Mouse (Mus musculus): ENCODE data around the gene Picalm. TPM values are rescaled to one million over a fixed set of nuclear protein-coding genes. Genes with fewer than 3 reads are reported as not detected.
A peak's percentile ranks its signal among the peaks of the same experiment; 100 is the strongest.

Gene Picalm
- 100 to 1,000 TPM; 168 to 206 TPM for total RNA-seq (2021)
- long read RNA-seq, experiment 1, transcript Picalm-205 (19 exons, 3,489 nt), result major isoform, 5 of 32 reads
- long read RNA-seq, experiment 1, partial matches to known transcripts, result 11 of 32 reads
- long read RNA-seq, experiment 1, other reads (novel, unspliced or antisense), result 15 of 32 reads
- long read RNA-seq, experiment 2, transcript Picalm-205 (19 exons, 3,489 nt), result major isoform, 6 of 45 reads
- long read RNA-seq, experiment 2, transcript Picalm-212 (20 exons, 3,427 nt), result minor isoform, 5 of 45 reads
- long read RNA-seq, experiment 2, partial matches to known transcripts, result 11 of 45 reads
- long read RNA-seq, experiment 2, other reads (novel, unspliced or antisense), result 21 of 45 reads

DNA sequence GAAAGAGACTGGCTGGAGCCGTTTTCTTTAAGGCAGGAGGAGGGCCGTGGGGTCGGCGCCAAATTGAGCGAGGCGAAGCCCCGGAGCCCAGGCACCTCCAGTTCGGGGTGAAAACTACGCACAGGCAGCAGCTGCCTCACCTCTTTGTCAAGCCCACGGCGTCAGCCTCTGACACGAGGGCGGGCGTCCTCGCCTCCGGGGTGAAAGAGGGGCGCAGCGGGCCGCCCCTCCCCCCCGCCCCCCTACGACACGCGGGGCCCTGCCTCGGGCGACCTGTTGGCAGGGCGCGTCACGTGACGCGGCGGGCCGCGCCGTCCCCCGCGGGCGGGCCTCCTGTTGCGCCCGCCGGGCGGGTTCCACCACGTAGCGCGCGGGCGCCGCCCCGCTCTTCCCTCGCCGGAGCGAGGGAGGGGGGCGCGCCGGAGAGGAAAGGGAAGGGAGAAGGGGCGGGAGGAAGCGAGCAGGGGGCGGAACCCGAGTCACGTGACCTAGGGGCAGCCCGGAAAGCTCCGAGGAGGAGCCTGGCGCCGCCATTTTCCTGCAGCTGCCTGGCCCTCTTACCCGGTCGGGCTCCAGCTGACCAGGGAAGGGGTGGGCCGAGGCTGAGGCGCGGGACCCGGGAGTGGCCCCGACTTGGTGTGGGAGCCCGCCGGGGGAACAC, at the start of gene Picalm:
Gene Picalm (plus strand): TSS at position 482 of the 661 bp plus-strand sequence.
- peak; percentile 99 for DNase-seq (ENCODE audit: low spot score in 2 of 2)

DNA sequence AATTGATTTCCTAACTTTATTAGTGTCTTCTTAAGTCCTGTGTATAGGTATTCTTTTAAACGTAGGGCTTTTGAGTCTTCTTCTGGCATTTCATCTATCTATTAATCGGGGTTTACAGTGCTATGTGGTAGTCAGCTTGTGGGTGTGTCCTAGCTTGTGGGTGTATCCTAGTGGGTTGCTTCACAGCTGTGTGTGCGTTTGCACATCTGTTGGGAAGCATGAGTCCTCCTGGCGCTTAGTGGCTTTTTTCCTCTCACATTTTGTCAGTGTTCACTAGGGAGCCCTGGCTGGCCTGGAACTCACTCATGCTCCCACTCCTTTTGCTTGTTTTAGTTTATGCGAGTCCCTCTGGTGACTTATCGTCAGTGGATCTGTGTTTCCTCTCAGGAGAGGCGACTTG, 46.2 kb upstream of the Picalm start:
- DNase-seq (ENCODE audit: low spot score in 2 of 2), result peak in 1 of 2 experiments; percentile 31

DNA sequence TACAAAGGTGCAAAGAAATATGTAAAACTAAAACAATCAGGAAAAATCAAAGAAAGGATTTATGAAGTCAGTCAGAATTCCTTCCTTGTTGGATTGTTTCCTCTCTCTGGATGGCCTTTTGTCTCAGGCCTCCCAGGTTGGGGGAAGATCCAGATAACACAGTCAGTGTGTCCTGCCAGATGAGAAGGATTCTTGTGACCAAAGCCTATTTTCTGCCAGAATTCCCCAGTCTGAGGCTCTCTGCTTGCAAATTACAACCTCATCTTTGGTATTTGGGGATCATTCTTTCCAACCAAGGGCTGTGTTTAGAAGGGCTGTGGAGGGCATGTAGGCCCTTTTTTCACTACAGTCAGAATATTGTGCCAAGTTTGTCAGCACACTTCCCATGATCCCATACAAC, 45.5 kb upstream of the Picalm start:
- DNase-seq (ENCODE audit: low spot score in 2 of 2), result no peak

DNA sequence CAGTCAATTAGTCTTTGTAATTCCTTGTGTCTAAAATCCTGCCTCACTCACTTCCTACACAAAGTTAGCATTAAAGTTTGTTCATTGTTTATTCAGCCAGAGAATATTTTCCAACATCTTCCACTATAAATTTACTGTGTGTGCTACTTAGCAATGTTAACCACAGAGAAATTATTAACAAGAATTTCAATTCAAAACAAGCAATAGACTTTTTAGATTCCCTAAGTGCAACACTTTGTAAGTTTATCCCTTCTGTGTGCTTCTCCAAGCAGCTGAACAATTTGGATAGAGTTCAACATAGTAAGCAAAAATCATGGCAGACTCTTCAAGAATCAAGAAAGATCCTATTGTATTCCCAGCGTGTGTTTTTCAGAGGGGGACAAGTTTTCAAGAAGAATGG, 44.3 kb upstream of the Picalm start:
- no peak for DNase-seq (ENCODE audit: low spot score in 2 of 2)

DNA sequence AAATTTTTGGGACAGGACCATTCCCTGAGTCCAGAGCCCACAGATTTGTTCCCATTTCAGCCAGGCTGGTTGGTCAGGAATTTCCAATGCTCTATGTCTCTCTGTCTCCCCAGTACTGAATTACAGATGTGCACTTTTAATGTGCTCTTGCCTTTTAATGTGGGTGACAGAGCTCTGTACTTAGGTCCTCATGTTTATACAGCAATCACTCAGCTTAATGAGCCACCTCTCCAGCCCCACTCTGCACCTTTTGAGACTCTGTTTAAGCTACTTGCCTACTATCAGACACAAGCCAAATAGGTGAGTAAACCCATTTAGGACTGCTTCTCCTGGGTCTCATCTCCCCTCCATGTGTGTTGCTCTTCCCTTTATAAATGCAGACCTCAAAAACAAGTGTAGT, 43.2 kb upstream of the Picalm start:
- DNase-seq (ENCODE audit: low spot score in 2 of 2), result no peak

DNA sequence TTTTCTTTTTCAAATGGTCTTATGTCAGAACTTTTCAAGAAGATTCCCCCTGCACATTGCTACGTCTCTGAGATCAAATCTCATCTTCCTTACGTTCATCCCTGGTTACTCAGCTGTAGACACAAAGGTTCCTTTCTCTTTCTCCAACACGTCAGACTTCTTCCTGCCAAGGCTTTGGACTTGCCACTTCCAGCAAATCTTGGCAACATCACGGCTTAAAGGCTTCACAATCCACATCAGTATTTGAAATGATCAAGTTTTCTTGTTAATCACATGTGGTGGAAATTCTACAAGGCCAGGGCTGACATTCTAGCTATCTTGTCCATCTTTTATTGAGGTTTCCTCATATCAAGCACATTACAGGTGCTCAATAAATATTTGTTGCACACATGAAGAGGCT, 39.0 kb upstream of the Picalm start:
- no peak for DNase-seq (ENCODE audit: low spot score in 2 of 2)

DNA sequence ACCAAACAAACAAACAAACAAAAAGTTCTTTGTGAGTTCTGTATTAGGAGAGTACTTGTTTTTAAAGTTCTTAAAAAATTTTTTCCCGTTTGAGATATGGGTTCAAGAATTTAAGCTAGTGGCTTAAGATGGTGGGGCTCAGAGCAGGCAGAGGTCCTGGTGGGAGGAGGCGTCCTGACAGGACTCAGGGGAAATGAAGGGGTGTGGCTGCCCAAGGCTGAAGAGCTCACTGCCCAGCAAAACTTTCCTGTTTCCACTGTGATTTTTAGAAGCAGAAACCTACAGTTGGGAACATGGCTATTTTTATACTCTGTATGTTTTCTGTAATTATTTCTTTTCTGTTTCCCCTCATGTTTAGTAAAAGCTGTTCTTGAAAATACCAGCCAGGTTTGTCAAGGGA, 38.3 kb upstream of the Picalm start:
- no peak for DNase-seq (ENCODE audit: low spot score in 2 of 2)

DNA sequence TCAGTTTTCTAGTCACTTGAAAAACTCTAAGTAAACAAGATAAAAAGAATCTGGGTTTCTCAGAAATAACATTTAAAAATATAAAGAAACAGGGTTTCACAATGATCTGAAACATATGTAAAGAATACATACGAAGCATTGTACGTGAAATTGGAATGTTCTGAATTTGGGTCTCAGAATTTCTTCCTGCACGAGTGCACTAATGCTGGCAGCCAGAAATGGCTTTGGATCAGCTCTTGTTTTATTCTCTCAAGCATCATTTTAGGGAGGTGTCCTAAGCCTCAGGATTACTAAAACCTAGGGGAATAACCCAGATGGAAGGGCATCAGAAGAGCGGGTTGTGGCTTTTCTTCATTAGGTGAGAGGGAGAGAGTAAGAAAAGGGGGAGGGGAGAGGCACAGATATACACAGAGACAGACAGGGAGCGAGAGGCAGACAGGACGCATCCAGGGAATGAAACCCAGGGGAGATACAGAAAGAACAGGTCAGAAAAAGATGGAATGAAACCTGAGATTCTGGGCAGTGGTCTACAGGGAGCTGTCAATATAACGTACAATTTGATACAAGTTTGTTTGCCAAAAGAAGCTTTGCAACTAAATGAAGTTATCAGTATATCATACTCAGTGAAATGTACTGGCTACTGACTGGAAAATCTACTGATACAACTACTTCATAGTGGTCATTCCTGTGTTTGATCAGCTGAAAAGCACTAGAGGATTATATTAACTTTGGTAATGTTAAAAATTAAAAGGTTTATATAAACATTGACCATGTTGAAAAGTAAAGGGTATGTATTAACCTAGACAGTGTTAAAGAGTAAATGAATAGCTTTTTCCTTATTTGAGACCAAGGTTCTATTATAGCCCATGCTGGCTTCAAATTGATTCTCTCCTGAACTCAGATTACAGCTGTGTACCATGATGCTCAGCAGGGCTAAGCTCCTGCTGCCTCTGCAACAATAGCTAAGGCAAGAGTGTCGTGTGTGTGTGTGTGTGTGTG, 37.3 kb upstream of the Picalm start:
- DNase-seq (ENCODE audit: low spot score in 2 of 2), result no peak

DNA sequence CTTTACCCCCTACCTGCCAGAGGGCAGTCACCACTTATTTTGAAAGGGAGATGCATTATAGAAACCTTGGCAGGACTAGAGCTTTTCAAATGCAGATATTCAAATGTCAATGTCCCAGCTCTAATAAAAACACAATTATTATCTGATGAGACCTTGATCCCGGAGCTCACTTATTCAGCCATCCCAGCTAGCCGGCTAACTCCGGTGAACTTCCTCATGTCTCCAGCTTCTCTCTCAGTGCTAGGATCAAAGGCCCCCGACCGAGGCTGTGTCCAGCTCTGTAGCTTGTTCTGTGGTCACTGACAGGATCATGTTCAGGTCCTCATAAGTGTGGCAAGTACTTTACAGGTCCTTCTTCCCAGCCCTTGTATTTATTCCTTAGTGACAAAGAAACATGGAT, 34.9 kb upstream of the Picalm start:
- DNase-seq (ENCODE audit: low spot score in 2 of 2), result no peak

DNA sequence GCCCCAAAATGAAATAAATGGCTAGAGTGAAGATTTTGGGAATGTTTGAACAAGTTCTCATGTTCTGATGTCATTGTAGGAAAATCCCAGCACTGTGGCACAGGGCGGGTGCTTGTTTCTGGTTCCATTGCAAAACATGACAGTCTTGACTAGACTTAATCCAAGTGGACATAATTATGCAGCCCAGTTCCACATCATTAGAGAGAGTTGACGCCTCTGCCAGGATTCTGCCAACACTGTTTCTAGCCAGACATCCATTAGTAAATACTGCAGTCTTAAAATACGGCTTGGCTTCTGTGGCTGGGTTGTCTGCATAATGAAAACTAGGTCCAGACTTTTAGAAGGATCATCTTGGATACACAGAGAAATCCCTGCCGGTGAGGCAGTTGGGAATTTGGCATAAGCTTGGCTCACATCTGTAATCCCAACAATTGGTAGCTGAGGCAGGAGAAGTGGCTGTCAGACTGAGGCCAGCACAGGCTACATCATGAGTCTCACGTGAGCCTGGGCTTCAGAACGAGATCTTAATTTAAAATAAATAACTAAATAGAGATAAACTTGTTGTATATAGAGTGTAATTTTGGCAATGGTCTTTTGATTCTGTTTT, 34.1 kb upstream of the Picalm start:
- no peak for DNase-seq (ENCODE audit: low spot score in 2 of 2)

DNA sequence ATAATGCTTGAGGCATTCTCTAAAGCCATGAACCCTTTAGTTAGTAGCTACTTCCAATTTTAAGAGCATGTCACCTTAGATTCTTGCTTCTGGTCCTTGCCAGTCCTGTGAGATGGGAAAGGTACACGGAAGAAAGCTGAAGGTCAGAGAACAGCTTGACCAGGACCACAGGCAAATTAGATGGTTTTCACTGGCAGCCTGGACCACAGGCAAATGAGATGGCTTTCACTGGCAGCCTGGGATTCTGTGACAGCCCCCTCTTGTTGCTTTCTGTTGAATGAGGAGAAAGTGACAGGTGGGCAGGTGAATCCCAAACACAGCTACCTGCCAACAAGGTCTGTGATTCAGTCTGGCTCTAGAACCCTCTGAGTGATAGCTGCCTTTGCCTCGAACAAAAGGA, 33.4 kb upstream of the Picalm start:
- no peak for DNase-seq (ENCODE audit: low spot score in 2 of 2)

DNA sequence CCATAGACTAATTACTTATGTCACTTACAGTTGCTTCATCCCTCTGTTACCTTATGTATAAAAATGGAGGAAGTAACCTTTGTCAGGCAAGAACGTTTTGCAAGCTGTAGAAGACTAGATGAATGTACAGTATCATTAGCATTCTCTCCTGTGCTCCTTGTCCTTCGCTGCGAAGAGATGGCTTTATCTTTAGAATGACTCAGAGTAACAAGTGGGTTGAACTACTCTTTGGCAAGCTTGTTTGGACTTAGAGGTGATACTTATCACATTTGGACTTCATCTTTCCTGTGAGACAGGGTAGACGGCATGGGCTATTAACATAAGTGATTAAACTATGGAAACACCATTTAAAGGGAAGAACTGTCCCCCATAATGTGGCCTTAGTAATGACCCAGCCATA, 31.8 kb upstream of the Picalm start:
- DNase-seq (ENCODE audit: low spot score in 2 of 2), result no peak

DNA sequence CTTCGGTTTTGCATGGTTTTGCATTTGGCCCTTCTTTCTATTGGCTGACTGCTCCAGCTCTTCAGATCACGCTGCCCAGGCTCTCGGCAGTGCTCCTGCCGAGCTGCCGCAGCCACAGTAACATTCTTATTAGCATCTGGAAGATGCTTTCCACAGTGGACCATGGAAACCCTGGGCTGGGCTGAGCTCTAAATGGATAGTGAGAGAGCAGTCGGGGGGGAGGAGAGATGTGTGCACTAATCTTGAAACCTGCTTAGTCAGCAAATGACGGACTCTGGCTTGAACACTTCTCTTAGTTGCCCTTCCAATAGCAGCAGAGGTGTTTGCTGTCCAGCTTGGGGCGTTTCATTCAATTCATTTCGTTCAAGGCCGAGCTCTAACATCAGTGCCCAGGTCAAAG, 30.8 kb upstream of the Picalm start:
- no peak for DNase-seq (ENCODE audit: low spot score in 2 of 2)

DNA sequence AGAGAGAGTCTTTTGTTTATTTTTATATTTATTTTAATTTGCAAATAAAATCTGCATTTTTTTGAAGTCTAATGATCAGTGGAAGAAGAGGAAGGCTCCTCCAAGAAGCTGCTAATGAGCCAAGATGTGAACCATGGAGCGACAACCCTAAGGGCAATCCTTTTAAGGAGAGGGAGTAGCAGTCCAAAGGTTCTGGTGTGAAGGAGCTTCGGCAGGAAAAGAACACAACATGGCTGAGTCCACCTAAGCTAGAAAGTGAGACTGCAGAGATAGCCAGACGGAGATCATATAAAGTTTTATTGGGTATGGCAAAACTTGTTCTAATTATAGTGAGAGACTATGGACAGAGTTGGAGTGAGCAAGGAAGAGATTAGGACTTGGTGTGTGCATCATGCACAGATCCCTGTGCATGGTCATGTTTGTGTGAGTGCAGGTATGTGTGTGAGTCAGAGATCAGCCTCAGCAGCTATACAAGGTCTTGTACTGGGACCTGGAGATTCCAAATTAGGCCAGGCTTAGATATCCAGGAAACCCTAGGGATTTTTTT, 29.3 kb upstream of the Picalm start:
- DNase-seq (ENCODE audit: low spot score in 2 of 2), result no peak

DNA sequence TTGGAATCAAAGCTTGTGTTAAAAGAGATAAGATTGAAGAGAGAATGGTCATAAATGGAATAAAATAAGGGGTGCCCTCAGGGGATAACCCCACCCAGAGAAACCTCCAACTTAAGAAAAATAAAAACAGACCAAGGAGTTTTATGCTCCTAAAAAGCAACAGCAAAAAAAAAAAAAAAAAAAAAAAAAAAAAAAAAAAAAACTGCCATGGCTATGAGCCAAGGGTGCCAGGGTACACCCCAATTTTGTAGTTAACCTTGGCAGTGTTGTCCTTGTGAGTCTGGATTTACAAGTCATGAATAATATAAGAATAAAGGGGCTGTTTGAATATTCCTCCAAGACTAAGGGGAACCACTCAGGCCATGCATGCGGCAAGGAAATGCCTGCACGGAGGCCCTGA, 13.9 kb upstream of the Picalm start:
- no peak for DNase-seq (ENCODE audit: low spot score in 2 of 2)

DNA sequence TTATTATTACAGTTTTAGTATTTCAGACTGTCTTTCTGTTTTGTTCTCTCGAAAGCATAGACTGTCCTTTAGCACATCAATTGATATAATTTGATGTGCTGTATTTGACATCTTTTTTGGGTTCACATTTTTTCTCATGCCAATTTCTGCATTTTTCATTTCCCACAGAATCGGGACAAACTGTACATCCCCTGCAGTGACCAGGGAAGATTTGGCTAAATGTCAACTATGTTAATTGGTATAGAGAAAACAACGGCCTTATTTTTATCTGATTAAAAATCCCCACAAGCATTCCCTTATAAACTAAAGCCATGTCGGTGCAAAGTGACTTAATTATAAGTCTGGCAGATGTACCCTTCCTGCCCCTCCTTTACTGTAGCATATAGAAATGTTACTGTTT, 9.9 kb upstream of the Picalm start:
- no peak for DNase-seq (ENCODE audit: low spot score in 2 of 2)

DNA sequence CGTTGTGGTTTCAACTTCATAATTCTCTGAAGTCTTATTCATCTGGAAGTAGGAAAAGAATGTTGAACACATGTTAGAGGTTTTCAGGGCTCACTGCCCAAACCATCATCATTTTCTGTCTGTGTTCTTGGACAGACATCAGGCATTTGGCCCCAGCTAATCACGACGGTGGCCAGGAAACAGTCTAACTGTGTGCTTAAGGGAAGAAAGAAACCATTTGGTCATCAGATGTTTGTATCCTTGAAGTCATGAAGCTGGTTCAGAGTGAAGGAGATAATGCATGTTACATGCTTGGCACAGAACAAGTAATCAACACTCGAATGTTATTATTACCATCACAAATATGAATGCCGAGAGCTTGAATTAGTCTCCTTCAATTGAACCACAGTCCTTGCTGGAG, 5.0 kb upstream of the Picalm start:
- DNase-seq (ENCODE audit: low spot score in 2 of 2), result peak in 1 of 2 experiments; percentile 64

DNA sequence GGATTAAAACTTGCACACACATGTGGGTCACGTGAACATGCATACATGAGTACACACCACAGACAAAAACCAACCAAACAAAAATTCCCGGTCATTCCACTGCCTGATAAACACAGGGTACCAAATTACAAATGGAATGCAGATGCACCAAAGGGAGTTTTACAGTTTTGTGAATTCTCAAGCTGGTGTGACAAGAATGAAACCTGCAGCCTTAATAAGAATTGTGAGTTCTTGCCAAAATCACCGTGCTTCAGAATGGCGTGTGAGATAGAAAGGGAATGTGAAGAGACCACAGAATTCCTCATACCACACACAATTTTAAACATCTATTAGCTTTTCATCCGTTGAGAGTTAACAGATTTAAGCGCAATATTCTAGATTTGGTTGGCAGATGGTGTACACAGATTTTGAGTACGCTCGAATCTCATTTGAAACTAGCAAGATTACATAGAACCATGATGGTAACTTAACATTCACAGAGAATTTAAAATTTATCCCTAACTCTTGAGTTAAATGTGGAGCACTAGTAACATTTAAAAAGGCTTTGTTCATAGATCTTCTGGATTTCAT, 1.3 kb upstream of the Picalm start:
- no peak for DNase-seq (ENCODE audit: low spot score in 2 of 2)

DNA sequence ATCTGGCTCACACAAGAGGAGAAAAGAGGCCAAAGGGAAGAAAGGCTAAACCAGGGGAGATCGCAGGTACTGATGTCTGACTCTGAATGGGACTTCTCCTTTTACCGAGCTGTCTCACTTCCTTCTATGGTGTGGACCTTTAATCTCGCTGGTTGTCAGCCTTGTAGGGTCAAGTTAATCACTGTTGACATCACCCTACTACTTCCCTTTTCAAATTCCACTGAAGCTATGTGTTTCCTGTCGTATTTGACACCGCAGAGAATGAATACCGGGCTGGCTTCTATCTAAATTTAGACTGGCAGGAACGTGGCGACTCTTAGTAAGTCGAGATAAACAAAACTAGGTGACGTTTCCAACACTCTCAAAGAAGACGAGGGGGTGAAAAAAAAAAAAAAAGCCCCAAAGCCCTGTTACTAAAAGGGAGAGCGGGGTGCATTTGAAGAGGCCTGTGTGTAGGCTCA, 712 bp upstream of the Picalm start:
- DNase-seq (ENCODE audit: low spot score in 2 of 2), result no peak

Data from gastrocnemius, postnatal 4 days (tissue).